Mouse (Mus musculus): ENCODE results near the gene Lrrc51. TPM values are rescaled to one million over a fixed set of nuclear protein-coding genes. Genes with fewer than 3 reads are reported as not detected.

The Lrrc51 gene
- polyA plus RNA-seq, 1 experiment, result 2.5 TPM

- Histone ChIP-seq H3K4me3 (ENCODE audit: extremely low read depth, insufficient read depth, insufficient read length) (no peak overlapping the region), H3K27me3 (ENCODE audit: control insufficient read depth, insufficient read depth, low read length) (no peaks in the 10 kb centered on the region), H3K4me1 (ENCODE audit: control insufficient read depth, insufficient read depth, insufficient read length) (peaks cover under 1% of the 10 kb centered on the region; the same call in 1 of the 2 replicates), H3K36me3 (ENCODE audit: control insufficient read depth, insufficient read depth, low read length) (no peaks in the 10 kb centered on the region), H3K27ac (ENCODE audit: insufficient read depth, low read length) (no peak overlapping the region)
- DNase-seq (ENCODE audit: low read depth in 1 of 2, low spot score in 2 of 2), result no peak
- TF ChIP-seq POLR2A (IDR thresholded peaks at IDR 0.05; ENCODE audit: low read depth, low read length) (no peak), CTCF (IDR thresholded peaks at IDR 0.05; ENCODE audit: extremely low read depth, insufficient read depth, insufficient read length, insufficient replicate concordance) (no peak)
- 89% methylated on average over 4 of the region's 4 CpGs for WGBS
These were observed 6.1 kb upstream of the Lrrc51 start for GRCm38 (mm10) chr7:101939758-101940157.

- Histone ChIP-seq H3K36me3 (ENCODE audit: control insufficient read depth, insufficient read depth, low read length) (no peaks in the 10 kb centered on the region), H3K4me1 (ENCODE audit: control insufficient read depth, insufficient read depth, insufficient read length) (peaks cover 2% of the 10 kb centered on the region; the same call in 1 of the 2 replicates), H3K27me3 (ENCODE audit: control insufficient read depth, insufficient read depth, low read length) (no peaks in the 10 kb centered on the region), H3K27ac (ENCODE audit: insufficient read depth, low read length) (no peak overlapping the region), H3K4me3 (ENCODE audit: extremely low read depth, insufficient read depth, insufficient read length) (no peak overlapping the region)
- no peak for TF ChIP-seq POLR2A (IDR thresholded peaks at IDR 0.05; ENCODE audit: low read depth, low read length)
- no peak for TF ChIP-seq CTCF (IDR thresholded peaks at IDR 0.05; ENCODE audit: extremely low read depth, insufficient read depth, insufficient read length, insufficient replicate concordance)
- WGBS, result 94% methylated on average over 2 of the region's 2 CpGs
- no peak for DNase-seq (ENCODE audit: low read depth in 1 of 2, low spot score in 2 of 2)
These were observed 4.7 kb upstream of the Lrrc51 start for GRCm38 (mm10) chr7:101938348-101938747.

GRCm38 (mm10) chr7:101937569-101937968 lies 3.9 kb upstream of the Lrrc51 start:
- Histone ChIP-seq H3K4me3 (ENCODE audit: extremely low read depth, insufficient read depth, insufficient read length) (no peak overlapping the region), H3K4me1 (ENCODE audit: control insufficient read depth, insufficient read depth, insufficient read length) (peaks cover 2% of the 10 kb centered on the region), H3K27me3 (ENCODE audit: control insufficient read depth, insufficient read depth, low read length) (no peaks in the 10 kb centered on the region), H3K27ac (ENCODE audit: insufficient read depth, low read length) (no peak overlapping the region), H3K36me3 (ENCODE audit: control insufficient read depth, insufficient read depth, low read length) (no peaks in the 10 kb centered on the region)
- no peak for DNase-seq (ENCODE audit: low read depth in 1 of 2, low spot score in 2 of 2)
- WGBS, result 96% methylated on average over 4 of the region's 4 CpGs
- TF ChIP-seq CTCF (IDR thresholded peaks at IDR 0.05; ENCODE audit: extremely low read depth, insufficient read depth, insufficient read length, insufficient replicate concordance), result no peak
- no peak for TF ChIP-seq POLR2A (IDR thresholded peaks at IDR 0.05; ENCODE audit: low read depth, low read length)

GRCm38 (mm10) chr7:101936996-101937395 lies 3.3 kb upstream of the Lrrc51 start:
- no peaks in the 10 kb centered on the region for H3K36me3 ChIP-seq (ENCODE audit: control insufficient read depth, insufficient read depth, low read length)
- peaks cover 2% of the 10 kb centered on the region for H3K4me1 ChIP-seq (ENCODE audit: control insufficient read depth, insufficient read depth, insufficient read length)
- DNase-seq (ENCODE audit: low read depth in 1 of 2, low spot score in 2 of 2), result no peak
- no peak overlapping the region for H3K27ac ChIP-seq (ENCODE audit: insufficient read depth, low read length)
- TF ChIP-seq POLR2A (IDR thresholded peaks at IDR 0.05; ENCODE audit: low read depth, low read length) (no peak), CTCF (IDR thresholded peaks at IDR 0.05; ENCODE audit: extremely low read depth, insufficient read depth, insufficient read length, insufficient replicate concordance) (no peak)
- H3K27me3 ChIP-seq (ENCODE audit: control insufficient read depth, insufficient read depth, low read length), result no peaks in the 10 kb centered on the region
- WGBS, result 95% methylated on average over 4 of the region's 4 CpGs
- no peak overlapping the region for H3K4me3 ChIP-seq (ENCODE audit: extremely low read depth, insufficient read depth, insufficient read length)

- TF ChIP-seq CTCF (IDR thresholded peaks at IDR 0.05; ENCODE audit: extremely low read depth, insufficient read depth, insufficient read length, insufficient replicate concordance) (no peak), POLR2A (IDR thresholded peaks at IDR 0.05; ENCODE audit: low read depth, low read length) (no peak)
- H3K27ac ChIP-seq (ENCODE audit: insufficient read depth, low read length), result no peak overlapping the region
- peaks cover 2% of the 10 kb centered on the region for H3K4me1 ChIP-seq (ENCODE audit: control insufficient read depth, insufficient read depth, insufficient read length)
- 81% methylated on average over 4 of the region's 4 CpGs for WGBS
- no peaks in the 10 kb centered on the region for H3K27me3 ChIP-seq (ENCODE audit: control insufficient read depth, insufficient read depth, low read length)
- no peaks in the 10 kb centered on the region for H3K36me3 ChIP-seq (ENCODE audit: control insufficient read depth, insufficient read depth, low read length)
- no peak overlapping the region for H3K4me3 ChIP-seq (ENCODE audit: extremely low read depth, insufficient read depth, insufficient read length)
- DNase-seq (ENCODE audit: low read depth in 1 of 2, low spot score in 2 of 2), result no peak
These were observed 2.3 kb upstream of the Lrrc51 start for GRCm38 (mm10) chr7:101935957-101936356.

- DNase-seq (ENCODE audit: low read depth in 1 of 2, low spot score in 2 of 2), result peak; percentile 5 to 9
- WGBS, result 3% methylated on average over 15 of the region's 15 CpGs
- Histone ChIP-seq H3K4me1 (ENCODE audit: control insufficient read depth, insufficient read depth, insufficient read length) (peaks cover 2% of the 10 kb centered on the region), H3K27ac (ENCODE audit: insufficient read depth, low read length) (peak overlapping the region; percentile 28), H3K27me3 (ENCODE audit: control insufficient read depth, insufficient read depth, low read length) (no peaks in the 10 kb centered on the region), H3K4me3 (ENCODE audit: extremely low read depth, insufficient read depth, insufficient read length) (peak overlapping the region; percentile 65), H3K36me3 (ENCODE audit: control insufficient read depth, insufficient read depth, low read length) (no peaks in the 10 kb centered on the region)
- TF ChIP-seq POLR2A (IDR thresholded peaks at IDR 0.05; ENCODE audit: low read depth, low read length) (no peak), CTCF (IDR thresholded peaks at IDR 0.05; ENCODE audit: extremely low read depth, insufficient read depth, insufficient read length, insufficient replicate concordance) (no peak)
These were observed 395 bp downstream of the Lrrc51 start for GRCm38 (mm10) chr7:101933300-101933699.

GRCm38 (mm10) chr7:101932551-101932950 lies 1.1 kb downstream of the Lrrc51 start:
- DNase-seq (ENCODE audit: low read depth in 1 of 2, low spot score in 2 of 2), result no peak
- Histone ChIP-seq H3K27me3 (ENCODE audit: control insufficient read depth, insufficient read depth, low read length) (no peaks in the 10 kb centered on the region), H3K36me3 (ENCODE audit: control insufficient read depth, insufficient read depth, low read length) (no peaks in the 10 kb centered on the region), H3K4me3 (ENCODE audit: extremely low read depth, insufficient read depth, insufficient read length) (no peak overlapping the region), H3K4me1 (ENCODE audit: control insufficient read depth, insufficient read depth, insufficient read length) (peaks cover 2% of the 10 kb centered on the region), H3K27ac (ENCODE audit: insufficient read depth, low read length) (no peak overlapping the region)
- 91% methylated on average over 1 of the region's 1 CpGs for whole genome bisulfite sequencing
- TF ChIP-seq CTCF (IDR thresholded peaks at IDR 0.05; ENCODE audit: extremely low read depth, insufficient read depth, insufficient read length, insufficient replicate concordance), result no peak
- TF ChIP-seq POLR2A (IDR thresholded peaks at IDR 0.05; ENCODE audit: low read depth, low read length), result no peak
